Mouse (Mus musculus) forebrain, postnatal 0 days (tissue): ENCODE results near the gene Sncg. TPM values are rescaled to one million over a fixed set of nuclear protein-coding genes. Genes with fewer than 3 reads are reported as not detected.
"Not testable (repeated sequence)": the region's sequence is repeated elsewhere in the genome, so short reads cannot be mapped to it uniquely, and the experiment has no call there.

Experiments
- ATAC-seq: fragments of 200-750 bp; cut with Nextera tagmentation; 2 replicates; pipeline ENCODE4 v1.8.0; 2017; ENCODE audit warnings: mild to moderate bottlenecking, moderate library complexity
- DNase-seq: peaks from one replicate; pipeline ENCODE4 v3.0.0-alpha.2; 2015
- H3K27ac ChIP-seq: fragments of 300-500 bp; sonication (generic); 2 replicates; pipeline ENCODE4 v1.5.1; 2014; ENCODE audit warnings: low read depth, mild to moderate bottlenecking, antibody characterized with exemption, low read length, moderate library complexity, mixed read lengths
- H3K27me3 ChIP-seq: fragments of 300-500 bp; sonication (generic); 2 replicates; pipeline ENCODE4 v1.6.1; 2014; ENCODE audit warnings: mild to moderate bottlenecking, low read length, mixed read lengths; ENCODE audit not compliant: insufficient read depth
- H3K36me3 ChIP-seq: fragments of 300-500 bp; sonication (generic); 2 replicates; pipeline ENCODE4 v1.6.1; 2014; ENCODE audit warnings: mild to moderate bottlenecking, moderate library complexity; ENCODE audit not compliant: insufficient read depth
- H3K4me1 ChIP-seq: fragments of 300-500 bp; sonication (generic); 2 replicates; pipeline ENCODE4 v1.6.1; 2014; ENCODE audit warnings: antibody characterized with exemption; ENCODE audit not compliant: insufficient read depth
- H3K4me2 ChIP-seq: fragments of 300-500 bp; sonication (generic); 2 replicates; pipeline ENCODE4 v1.6.1; 2014; ENCODE audit warnings: low read depth, mild to moderate bottlenecking, moderate library complexity
- H3K4me3 ChIP-seq: fragments of 300-500 bp; sonication (generic); 2 replicates; pipeline ENCODE4 v1.5.1; 2014; ENCODE audit warnings: low read depth, low read length, mixed read lengths
- H3K9ac ChIP-seq: fragments of 300-500 bp; sonication (generic); 2 replicates; pipeline ENCODE4 v1.6.1; 2014; ENCODE audit warnings: mild to moderate bottlenecking
- H3K9me3 ChIP-seq: fragments of 300-500 bp; sonication (generic); 2 replicates; pipeline ENCODE4 v1.6.1; 2016; ENCODE audit warnings: low read length
- CTCF ChIP-seq: sonication (generic); IDR thresholded peaks from 2 replicates; pipeline ENCODE4 v1.5.1; 2016; ENCODE audit warnings: antibody characterized with exemption, control low read depth, low read depth
- WGBS: fragments of 180-500 bp; shearing (Covaris S2); extraction: QIAGEN DNeasy Blood & Tissue Kit; methylation state at CpG from one replicate; pipeline ENCODE4 v1.1.7; 2014; 5-methylcytosine and 5-hydroxymethylcytosine counted together
- polyA plus RNA-seq: library from polyadenylated mRNA; unstranded; fragments of >200 nt; fragmentation: Nextera tagmentation; extraction: Ambion mirVana; gene quantifications from 2 replicates; pipeline ENCODE4 v1.2.1, GENCODE M21; 2015
- total RNA-seq: library from RNA; depleted of rRNA; stranded (reverse); fragments of >200 nt; gene quantifications from 2 replicates; pipeline ENCODE4 v1.2.3, GENCODE M21; 2014; rRNA removed

Sncg gene
- total RNA-seq (1.0 and 2.1 TPM in 2 replicates), polyA plus RNA-seq (2.5 and 3.9 TPM in 2 replicates)

GRCm38 (mm10) chr14:34374577-34374976, at the start of gene Sncg:
TSS of gene Sncg (minus strand) at chr14:34374789.
- WGBS: 70% methylated on average over 10 of the region's 10 CpGs
- DNase-seq (no peak), ATAC-seq (no peak)
- H3K9me3 ChIP-seq: no peaks in the 10 kb centered on the region
- no peak within 1 kb of the TSS for H3K4me2 ChIP-seq
- H3K27ac ChIP-seq: no peak within 1 kb of the TSS
- no peaks in the 10 kb centered on the region for H3K27me3 ChIP-seq
- no peaks in the 10 kb centered on the region for H3K4me1 ChIP-seq
- no peak within 1 kb of the TSS for H3K4me3 ChIP-seq
- H3K9ac ChIP-seq: no peak within 1 kb of the TSS
- TF ChIP-seq CTCF: no peak
- H3K36me3 ChIP-seq: no peaks in the 10 kb centered on the region

GRCm38 (mm10) chr14:34421078-34421477, 46.5 kb upstream of the Sncg start:
- DNase-seq (no peak), ATAC-seq (no peak)
- no peak for TF ChIP-seq CTCF
- no peak overlapping the region for H3K4me3 ChIP-seq
- no peaks in the 10 kb centered on the region for H3K9me3 ChIP-seq
- WGBS: 100% methylated on average over 1 of the region's 1 CpGs
- H3K27me3 ChIP-seq: no peaks in the 10 kb centered on the region
- no peaks in the 10 kb centered on the region for H3K4me1 ChIP-seq
- H3K9ac ChIP-seq: no peak overlapping the region
- no peak overlapping the region for H3K27ac ChIP-seq
- peaks cover 39% of the 10 kb centered on the region for H3K36me3 ChIP-seq
- no peak overlapping the region for H3K4me2 ChIP-seq

GRCm38 (mm10) chr14:34417501-34417900, 42.9 kb upstream of the Sncg start:
- 81% methylated on average over 5 of the region's 5 CpGs for WGBS
- Histone ChIP-seq H3K4me1 (no peaks in the 10 kb centered on the region), H3K36me3 (peaks cover 34% of the 10 kb centered on the region), H3K27me3 (no peaks in the 10 kb centered on the region), H3K4me3 (no peak overlapping the region), H3K27ac (no peak overlapping the region), H3K9me3 (no peaks in the 10 kb centered on the region), H3K9ac (no peak overlapping the region), H3K4me2 (no peak overlapping the region)
- no peak for TF ChIP-seq CTCF
- no peak for DNase-seq
- ATAC-seq: no peak

- not testable (repeated sequence) for H3K9me3 ChIP-seq, H3K4me1 ChIP-seq, H3K4me2 ChIP-seq, H3K4me3 ChIP-seq, DNase-seq, ATAC-seq, H3K27ac ChIP-seq, H3K27me3 ChIP-seq, H3K9ac ChIP-seq
- peaks cover 33% of the 10 kb centered on the region for H3K36me3 ChIP-seq
- 98% methylated on average over 4 of the region's 4 CpGs for WGBS
These were observed 42.4 kb upstream of the Sncg start for GRCm38 (mm10) chr14:34416946-34417345.

GRCm38 (mm10) chr14:34412164-34412896, 37.7 kb upstream of the Sncg start:
- Histone ChIP-seq H3K4me1 (no peaks in the 10 kb centered on the region), H3K27me3 (no peaks in the 10 kb centered on the region), H3K4me3 (no peak overlapping the region), H3K36me3 (peaks cover 24% of the 10 kb centered on the region), H3K9ac (no peak overlapping the region), H3K27ac (no peak overlapping the region), H3K9me3 (no peaks in the 10 kb centered on the region), H3K4me2 (no peak overlapping the region)
- WGBS: 63% methylated on average over 7 of the region's 7 CpGs
- TF ChIP-seq CTCF: no peak
- peak; percentile 93 for ATAC-seq
- peak; percentile 30 for DNase-seq

GRCm38 (mm10) chr14:34410716-34411115, 36.1 kb upstream of the Sncg start:
- Histone ChIP-seq H3K4me2 (no peak overlapping the region), H3K4me3 (no peak overlapping the region), H3K4me1 (no peaks in the 10 kb centered on the region), H3K9ac (no peak overlapping the region), H3K9me3 (no peaks in the 10 kb centered on the region), H3K27me3 (no peaks in the 10 kb centered on the region), H3K36me3 (peaks cover 26% of the 10 kb centered on the region), H3K27ac (no peak overlapping the region)
- no peak for TF ChIP-seq CTCF
- DNase-seq (no peak), ATAC-seq (no peak)
- 80% methylated on average over 6 of the region's 6 CpGs for WGBS

GRCm38 (mm10) chr14:34403424-34403823, 28.8 kb upstream of the Sncg start:
- H3K9ac ChIP-seq: no peak overlapping the region
- no peak for TF ChIP-seq CTCF

More at GRCm38 (mm10) chr14:34403424-34403823, 28.8 kb upstream of the Sncg start:
- no peak overlapping the region for H3K27ac ChIP-seq
- no peaks in the 10 kb centered on the region for H3K9me3 ChIP-seq
- no peaks in the 10 kb centered on the region for H3K4me1 ChIP-seq
- DNase-seq (no peak), ATAC-seq (no peak)
- no peak overlapping the region for H3K4me2 ChIP-seq
- WGBS: 96% methylated on average over 7 of the region's 7 CpGs
- H3K27me3 ChIP-seq: no peaks in the 10 kb centered on the region
- no peak overlapping the region for H3K4me3 ChIP-seq
- H3K36me3 ChIP-seq: peaks cover 19% of the 10 kb centered on the region; the same call in 1 of the 2 replicates
